Mouse (Mus musculus) CH12.LX (cell line): ENCODE data around the gene Plod1. TPM values are rescaled to one million over a fixed set of nuclear protein-coding genes. Genes with fewer than 3 reads are reported as not detected.

Experiments used
- DNase-seq: peaks from one replicate; pipeline ENCODE4 v3.0.0-alpha.2; 2013; ENCODE audit errors: extremely low read depth
- H3K27ac ChIP-seq: 2 replicates; pipeline ENCODE4 v1.5.1; 2012; ENCODE audit warnings: low read depth, mild to moderate bottlenecking, control low read depth, moderate library complexity; ENCODE audit not compliant: insufficient read depth
- H3K27me3 ChIP-seq: replicated peaks from 2 replicates; pipeline ENCODE3; 2012; ENCODE audit warnings: inconsistent platforms
- H3K36me3 ChIP-seq, 2 experiments: replicated peaks in 1 of 2; 2 replicates each; pipeline versions ENCODE3 to v1.6.1; 2012; ENCODE audit warnings: inconsistent platforms in 1 of 2, low read length in 1 of 2, mild to moderate bottlenecking in 1 of 2, mixed read lengths in 1 of 2, moderate library complexity in 1 of 2; ENCODE audit not compliant: control insufficient read depth in 1 of 2, insufficient read depth in 1 of 2
- H3K4me1 ChIP-seq, 2 experiments: 2 replicates each; pipeline ENCODE4 v1.6.1; 2012; ENCODE audit warnings: inconsistent platforms in 1 of 2, moderate library complexity in 1 of 2; ENCODE audit not compliant: insufficient read depth in 2 of 2, control insufficient read depth in 1 of 2
- H3K4me2 ChIP-seq: 2 replicates; pipeline ENCODE4 v1.6.1; 2012; ENCODE audit warnings: low read depth, mild to moderate bottlenecking, control low read depth; ENCODE audit not compliant: poor library complexity, insufficient read depth, severe bottlenecking
- H3K4me3 ChIP-seq, 3 experiments: fragments of 150-350 bp in 1 of 3; sonication (generic) in 1 of 3; replicated peaks in 1 of 3; 2 replicates each; pipeline versions ENCODE3 to v1.5.1; 2011 to 2012; ENCODE audit warnings: low read depth in 2 of 3, low read length in 2 of 3, mild to moderate bottlenecking in 2 of 3, moderate library complexity in 2 of 3, control low read depth in 1 of 3, improper control_type of control experiment in 1 of 3, inconsistent platforms in 1 of 3, mixed read lengths in 1 of 3; ENCODE audit not compliant: poor library complexity in 1 of 3
- H3K79me2 ChIP-seq: replicated peaks from 2 replicates; pipeline ENCODE4 v1.6.1; 2012; ENCODE audit warnings: mild to moderate bottlenecking, moderate library complexity; ENCODE audit not compliant: control insufficient read depth, poor library complexity, insufficient read depth, severe bottlenecking; ENCODE audit errors: extremely low read depth
- H3K9ac ChIP-seq: 2 replicates; pipeline ENCODE4 v1.6.1; 2012; ENCODE audit warnings: low read depth, mild to moderate bottlenecking, control low read depth, moderate library complexity; ENCODE audit not compliant: insufficient read depth
- H3K9me3 ChIP-seq: replicated peaks from 2 replicates; pipeline ENCODE3; 2012; ENCODE audit warnings: low read length, inconsistent platforms, mixed read lengths
- CHD2 ChIP-seq: IDR thresholded peaks from 2 replicates; pipeline ENCODE4 v1.6.1; 2011; ENCODE audit warnings: low read length, improper control_type of control experiment
- E2F4 ChIP-seq: IDR thresholded peaks from 2 replicates; pipeline ENCODE4 v1.6.1; 2011; ENCODE audit warnings: low read depth, low read length, improper control_type of control experiment; ENCODE audit not compliant: insufficient replicate concordance
- EP300 ChIP-seq: IDR thresholded peaks from 2 replicates; pipeline ENCODE4 v1.6.1; 2011; ENCODE audit warnings: low read length, improper control_type of control experiment
- GABPA ChIP-seq: IDR thresholded peaks from 2 replicates; pipeline ENCODE4 v1.6.1; 2012; ENCODE audit warnings: low read depth, low read length, improper control_type of control experiment, inconsistent platforms; ENCODE audit not compliant: insufficient replicate concordance
- HCFC1 ChIP-seq: IDR thresholded peaks from 2 replicates; pipeline ENCODE4 v1.6.1; 2012; ENCODE audit warnings: low read depth, mild to moderate bottlenecking, inconsistent platforms, low read length, improper control_type of control experiment
- JUN ChIP-seq: IDR thresholded peaks from 2 replicates; pipeline ENCODE4 v1.6.1; 2011; ENCODE audit warnings: low read depth, mild to moderate bottlenecking, low read length, improper control_type of control experiment, moderate library complexity; ENCODE audit not compliant: insufficient read depth
- MAFK ChIP-seq: IDR thresholded peaks from 2 replicates; pipeline ENCODE4 v1.6.1; 2011; ENCODE audit warnings: low read length, improper control_type of control experiment; ENCODE audit not compliant: insufficient replicate concordance
- MAX ChIP-seq: IDR thresholded peaks from 2 replicates; pipeline ENCODE4 v1.6.1; 2011; ENCODE audit warnings: low read length, improper control_type of control experiment
- MAZ ChIP-seq: IDR thresholded peaks from 2 replicates; pipeline ENCODE4 v1.6.1; 2012; ENCODE audit warnings: low read depth, mild to moderate bottlenecking, inconsistent platforms, low read length, improper control_type of control experiment, moderate library complexity
- MEF2A ChIP-seq: IDR thresholded peaks from 2 replicates; pipeline ENCODE4 v1.6.1; 2014; ENCODE audit warnings: low read depth, mild to moderate bottlenecking, inconsistent platforms, low read length, improper control_type of control experiment, borderline replicate concordance
- MXI1 ChIP-seq: IDR thresholded peaks from 2 replicates; pipeline ENCODE4 v1.6.1; 2011; ENCODE audit warnings: mild to moderate bottlenecking, low read depth, low read length, improper control_type of control experiment
- MYC ChIP-seq: IDR thresholded peaks from 2 replicates; pipeline ENCODE4 v1.6.1; 2011; ENCODE audit warnings: low read depth, mild to moderate bottlenecking, improper control_type of control experiment, low read length
- PAX5 ChIP-seq: IDR thresholded peaks from 2 replicates; pipeline ENCODE4 v1.6.1; 2012; ENCODE audit warnings: low read length, inconsistent platforms, mixed read lengths
- POLR2A ChIP-seq: IDR thresholded peaks from 2 replicates; pipeline ENCODE4 v1.6.1; 2011; ENCODE audit warnings: low read depth, mild to moderate bottlenecking, improper control_type of control experiment, low read length
- RAD21 ChIP-seq: IDR thresholded peaks from 2 replicates; pipeline ENCODE4 v1.6.1; 2011; ENCODE audit warnings: low read depth, mild to moderate bottlenecking, low read length, improper control_type of control experiment, moderate library complexity
- RCOR1 ChIP-seq: conservative IDR thresholded peaks from 2 replicates; pipeline ENCODE4 v1.6.1; 2012; ENCODE audit warnings: low read depth, mild to moderate bottlenecking, inconsistent platforms, low read length, improper control_type of control experiment
- SMC3 ChIP-seq: IDR thresholded peaks from 2 replicates; pipeline ENCODE4 v1.6.1; 2011; ENCODE audit warnings: low read depth, low read length, improper control_type of control experiment
- TBP ChIP-seq: conservative IDR thresholded peaks from 2 replicates; pipeline ENCODE4 v1.6.1; 2011; ENCODE audit warnings: low read depth, low read length, improper control_type of control experiment
- TCF12 ChIP-seq: IDR thresholded peaks from 2 replicates; pipeline ENCODE4 v1.6.1; 2014; ENCODE audit warnings: low read depth, mild to moderate bottlenecking, inconsistent platforms, low read length, improper control_type of control experiment
- UBTF ChIP-seq: IDR thresholded peaks from 2 replicates; pipeline ENCODE4 v1.6.1; 2012; ENCODE audit warnings: low read depth, mild to moderate bottlenecking, inconsistent platforms, low read length, improper control_type of control experiment, moderate library complexity
- USF1 ChIP-seq: IDR thresholded peaks from 2 replicates; pipeline ENCODE4 v1.6.1; 2014; ENCODE audit warnings: low read depth, mild to moderate bottlenecking, inconsistent platforms, low read length, improper control_type of control experiment
- ZC3H11A ChIP-seq: IDR thresholded peaks from 2 replicates; pipeline ENCODE4 v1.6.1; 2012; ENCODE audit warnings: low read depth, mild to moderate bottlenecking, inconsistent platforms, low read length, improper control_type of control experiment
- dilution Hi-C: fragments of 300-500 bp; cut with MboI; formaldehyde crosslinking; loops from 2 replicates; pipeline ENCODE4 v1.14.3; 2020; ENCODE audit warnings: low sequenced_read_pairs; ENCODE audit not compliant: extremely low pct_unique_long_range_greater_than_20kb, extremely low pct_ligation_motif_present
- in situ Hi-C: fragments of 300-500 bp; cut with MboI; formaldehyde crosslinking; loops from 3 replicates; pipeline ENCODE4 v1.14.3; 2019; ENCODE audit warnings: low sequenced_read_pairs, low pct_ligation_motif_present, low pct_unique_long_range_greater_than_20kb, mixed read lengths
- polyA plus RNA-seq: library from polyadenylated mRNA; unstranded; fragments of >175 nt; gene quantifications from 2 replicates; pipeline ENCODE4 v1.2.1, GENCODE M21; 2012; ENCODE audit warnings: low read depth; ENCODE audit not compliant: insufficient read length
- total RNA-seq, 2 experiments: library from RNA; depleted of rRNA; stranded (reverse); fragments of 300-350 nt in 1 of 2; fragments of >200 nt in 1 of 2; gene quantifications; 2 replicates each; pipeline ENCODE4 v1.2.3; 2012 to 2014

Plod1 gene
- total and polyA plus RNA-seq, 3 experiments: 0.30 to 6.5 (median 1.9) TPM

DNA sequence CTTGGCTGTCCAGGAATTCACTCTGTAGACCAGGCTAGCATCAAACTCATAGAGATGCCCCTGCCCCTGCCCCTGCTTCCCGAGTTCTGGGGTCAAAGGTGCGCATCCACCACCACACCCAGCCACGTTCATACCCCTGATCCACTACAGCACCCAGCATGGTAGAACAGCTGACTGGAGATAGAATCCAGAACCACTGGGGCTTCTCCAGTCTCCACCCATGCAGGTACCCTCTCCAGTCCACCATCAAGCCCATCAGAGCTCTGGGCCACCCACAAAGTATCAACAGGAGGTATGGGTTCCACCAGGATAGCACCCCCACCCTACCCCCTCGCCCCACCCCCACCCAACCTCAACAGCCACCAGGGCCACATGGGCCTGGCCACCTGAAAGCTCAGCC lies 2.0 kb downstream of the Plod1 start:
- Histone ChIP-seq H3K9me3 (no peaks in the 10 kb centered on the region), H3K27ac (no peak overlapping the region), H3K36me3 (no peaks in the 10 kb centered on the region), H3K4me3 (no peak overlapping the region), H3K4me1 (peaks cover 10 to 18% of the 10 kb centered on the region in 2 experiments), H3K27me3 (peaks cover 56% of the 10 kb centered on the region), H3K9ac (no peak overlapping the region), H3K4me2 (no peak overlapping the region), H3K79me2 (no peaks in the 10 kb centered on the region)
- DNase-seq: no peak
- TF ChIP-seq MAX: no peak
- TF ChIP-seq GABPA: no peak
- no peak for TF ChIP-seq E2F4
- no peak for TF ChIP-seq ZC3H11A
- TF ChIP-seq MAZ: no peak
- TF ChIP-seq MYC: no peak
- no peak for TF ChIP-seq RCOR1
- TF ChIP-seq HCFC1: no peak
- TF ChIP-seq RAD21: no peak
- no peak for TF ChIP-seq UBTF
- no peak for TF ChIP-seq TCF12
- TF ChIP-seq CHD2: no peak
- TF ChIP-seq PAX5: no peak
- TF ChIP-seq POLR2A: no peak
- TF ChIP-seq JUN: no peak
- no peak for TF ChIP-seq MXI1
- TF ChIP-seq MAFK: no peak
- TF ChIP-seq EP300: no peak
- TF ChIP-seq MEF2A: no peak
- dilution Hi-C loops: no loop called here
- in situ Hi-C loops: no loop called here

DNA sequence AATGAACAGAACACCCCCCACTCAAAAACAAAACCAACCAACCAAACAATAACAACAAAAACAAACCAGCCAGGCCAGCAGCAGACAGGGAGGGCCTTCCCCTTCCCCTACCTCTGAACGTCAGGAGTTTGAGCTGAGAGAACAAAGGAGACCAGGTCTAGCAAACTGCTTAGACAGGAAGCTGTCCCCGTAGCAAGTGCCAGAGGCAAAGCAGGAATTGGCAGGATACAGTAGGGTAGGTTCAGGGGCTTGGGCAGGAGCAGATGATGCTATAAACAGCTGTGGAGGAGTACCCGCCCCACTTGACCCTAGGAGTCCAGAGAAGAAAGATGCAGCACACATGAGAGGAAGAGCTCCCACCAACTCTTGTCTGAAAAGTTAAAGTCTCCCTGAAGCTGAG lies 2.4 kb downstream of the Plod1 start:
- peaks cover 10 to 18% of the 10 kb centered on the region in 2 experiments for H3K4me1 ChIP-seq
- no peak overlapping the region for H3K27ac ChIP-seq
- in situ Hi-C loops: no loop called here
- no peaks in the 10 kb centered on the region for H3K79me2 ChIP-seq
- no peak overlapping the region for H3K4me3 ChIP-seq
- no peaks in the 10 kb centered on the region for H3K9me3 ChIP-seq
- no peaks in the 10 kb centered on the region for H3K36me3 ChIP-seq
- H3K9ac ChIP-seq: no peak overlapping the region
- TF ChIP-seq TBP (no peak), ZC3H11A (no peak), CHD2 (no peak), SMC3 (no peak), PAX5 (no peak), USF1 (no peak)
- TF ChIP-seq, all 38 proteins: peak for 0
- dilution Hi-C loops: no loop called here
- peaks cover 57% of the 10 kb centered on the region for H3K27me3 ChIP-seq
- H3K4me2 ChIP-seq: no peak overlapping the region
- no peak for DNase-seq
